ENCODE assay signal across 8 mouse cellular contexts in genomic region chr13:52658477-52658876, GRCm38 (mm10).
A peak's percentile ranks its signal among the peaks of the same experiment; 100 is the strongest.
DNase-seq lines count a peak whose midpoint lies in the region; ATAC-seq and TF ChIP-seq lines count a peak whose summit lies in the region.

No protein-coding gene starts in this region.

- no peaks in the 10 kb centered on the region for H3K36me3 ChIP-seq in embryonic facial prominence, embryonic 10.5 days (replicated peaks)
- no peaks in the 10 kb centered on the region for H3K36me3 ChIP-seq in midbrain, embryonic 11.5 days (ENCODE audit: control insufficient read depth, insufficient read depth, low read length)

- no peak overlapping the region for H3K4me3 ChIP-seq in embryonic facial prominence, embryonic 10.5 days
- H3K4me3 ChIP-seq in left cerebral cortex, adult 2 months, result no peak overlapping the region
- no peak overlapping the region for H3K4me3 ChIP-seq in midbrain, embryonic 11.5 days (ENCODE audit: low read depth, low read length)

- no peak overlapping the region for H3K4me2 ChIP-seq in midbrain, embryonic 11.5 days

- no peak; the same call in none of the 2 replicates for TF ChIP-seq CTCF in left cerebral cortex, adult 2 months (IDR thresholded peaks at IDR 0.05)

- no peak overlapping the region for H3K9ac ChIP-seq in midbrain, embryonic 11.5 days (ENCODE audit: low read length)

- H3K27me3 ChIP-seq in embryonic facial prominence, embryonic 10.5 days (replicated peaks; ENCODE audit: low read depth, poor library complexity, severe bottlenecking), result peaks cover 42% of the 10 kb centered on the region
- H3K27me3 ChIP-seq in midbrain, embryonic 11.5 days (ENCODE audit: control insufficient read depth, insufficient read depth, low read length), result no peaks in the 10 kb centered on the region

- intact Hi-C loops in heart, postnatal 36 days (cut with DNase I), result loop anchor here (1.0 to 10.0 kb wide), 4 partner anchors 54 to 696 kb away; no protein-coding TSS in a partner anchor
- intact Hi-C loops in left cerebral cortex, adult 2 months (cut with DNase I), result loop anchor here (1.0 to 10.0 kb wide), 5 partner anchors 54 to 438 kb away; no protein-coding TSS in a partner anchor

- H3K9me3 ChIP-seq in embryonic facial prominence, embryonic 10.5 days, result no peaks in the 10 kb centered on the region; the same call in 1 of the 2 replicates
- no peaks in the 10 kb centered on the region for H3K9me3 ChIP-seq in midbrain, embryonic 11.5 days (ENCODE audit: control insufficient read depth, low read length)

- no peak overlapping the region for H3K27ac ChIP-seq in embryonic facial prominence, embryonic 10.5 days (replicated peaks)
- H3K27ac ChIP-seq in left cerebral cortex, adult 2 months, result no peak overlapping the region
- H3K27ac ChIP-seq in midbrain, embryonic 11.5 days (ENCODE audit: low read depth, low read length), result no peak overlapping the region

- WGBS in embryonic facial prominence, embryonic 10.5 days, result 13% methylated on average over 8 of the region's 8 CpGs
- 17% methylated on average over 8 of the region's 8 CpGs for WGBS in midbrain, embryonic 11.5 days

- ATAC-seq in midbrain, embryonic 11.5 days (ENCODE audit: low FRiP score), result 0 out of 2 replicates have a peak, but pooled peaks have one; percentile 38

- H3K4me1 ChIP-seq in embryonic facial prominence, embryonic 10.5 days, result 0 out of 2 replicates have a peak, but pooled peaks cover 2% of the 10 kb centered on the region
- no peaks in the 10 kb centered on the region for H3K4me1 ChIP-seq in midbrain, embryonic 11.5 days (ENCODE audit: control insufficient read depth, insufficient read depth, low read length)

- DNase-seq in gastrocnemius, adult 18-20 months (ENCODE audit: low spot score), result peak; percentile 58
- DNase-seq in gastrocnemius, adult 8-10 months (ENCODE audit: low spot score in 2 of 2), result no peak
- DNase-seq in adrenal gland, postnatal 14 days, result peak; percentile 85
- peak; percentile 78 for DNase-seq in embryonic facial prominence, embryonic 10.5 days (ENCODE audit: low spot score)
- peak; percentile 54 to 58 for DNase-seq in heart, postnatal 36 days
- DNase-seq in left cerebral cortex, adult 2 months (ENCODE audit: extremely low spot score in 1 of 2, low spot score in 2 of 2), result peak; percentile 47 to 66
- peak; percentile 93 for DNase-seq in midbrain, embryonic 11.5 days (ENCODE audit: low spot score, missing footprints)
- peak; percentile 40 for DNase-seq in spleen, adult 12 weeks (ENCODE audit: low spot score)

Comparison
In these comparisons a context has a peak if more than half of its experiments do, and no peak if none do; other contexts are left out.
1. DNase-seq: peak in gastrocnemius, adult 18-20 months (single experiment), adrenal gland, postnatal 14 days (single experiment), embryonic facial prominence, embryonic 10.5 days (single experiment), heart, postnatal 36 days (2 of 2), left cerebral cortex, adult 2 months (2 of 2), midbrain, embryonic 11.5 days (single experiment) and spleen, adult 12 weeks (single experiment); none in gastrocnemius, adult 8-10 months (0 of 2).